In the genomic region with DNA sequence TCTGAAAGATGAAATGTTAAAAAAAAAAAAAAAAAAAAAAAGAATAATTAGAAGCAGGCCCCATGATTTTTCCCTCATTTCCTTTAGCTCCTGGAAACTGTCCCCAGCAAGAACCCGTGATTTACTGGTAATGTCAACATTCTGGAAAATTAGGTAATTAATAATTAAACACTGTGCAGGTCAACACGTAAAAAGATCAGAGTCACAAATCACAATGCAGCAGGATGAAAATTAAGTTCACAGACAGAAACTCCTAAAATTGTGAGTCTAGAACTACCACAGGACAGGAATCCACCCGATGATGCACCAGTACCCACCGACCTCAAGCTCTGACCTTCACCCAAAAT, we compare ENCODE assay signal across 8 mouse cellular contexts. TPM values are rescaled to one million over a fixed set of nuclear protein-coding genes. Genes with fewer than 3 reads are reported as not detected.
DNase-seq lines count a peak whose midpoint lies in the region; ATAC-seq and TF ChIP-seq lines count a peak whose summit lies in the region.

No protein-coding gene starts in this region.

- ATAC-seq in heart, embryonic 13.5 days (ENCODE audit: extremely low read depth, insufficient number of reproducible peaks, low FRiP score, low TSS enrichment): no peak
- ATAC-seq in hindbrain, embryonic 12.5 days (ENCODE audit: low FRiP score): no peak

- TF ChIP-seq CTCF in MEL (IDR thresholded peaks at IDR 0.05 in 2 of 3, conservative IDR thresholded peaks at IDR 0.05 in 1 of 3; ENCODE audit: control insufficient read depth in 1 of 3, insufficient read depth in 1 of 3, low read depth in 2 of 3, low read length in 3 of 3, poor library complexity in 1 of 3, severe bottlenecking in 1 of 3): no peak

- no peak for TF ChIP-seq POLR2A in MEL (IDR thresholded peaks at IDR 0.05; ENCODE audit: control insufficient read depth in 1 of 2, insufficient read depth in 1 of 2, low read depth in 1 of 2, low read length in 2 of 2, poor library complexity in 1 of 2)

- TF ChIP-seq EP300 in MEL (IDR thresholded peaks at IDR 0.05; ENCODE audit: low read depth in 1 of 2, low read length in 2 of 2): no peak

- WGBS in heart, embryonic 13.5 days: 11% methylated on average over 4 of the region's 4 CpGs
- 6% methylated on average over 4 of the region's 4 CpGs for WGBS in hindbrain, embryonic 12.5 days
- whole genome bisulfite sequencing in macrophage (ENCODE audit: missing documents): 35% methylated on average over 4 of the region's 4 CpGs

- H3K27ac ChIP-seq in heart, embryonic 13.5 days (replicated peaks): peak overlapping the region; percentile 98
- peak overlapping the region; percentile 86; the same call in 1 of the 2 replicates for H3K27ac ChIP-seq in MEL (ENCODE audit: control insufficient read depth, low read depth, low read length)
- H3K27ac ChIP-seq in hindbrain, embryonic 12.5 days: no peak overlapping the region
- H3K27ac ChIP-seq in macrophage: no peak overlapping the region

- no peaks in the 10 kb centered on the region for H3K27me3 ChIP-seq in heart, embryonic 13.5 days (replicated peaks)
- H3K27me3 ChIP-seq in MEL (ENCODE audit: control insufficient read depth in 1 of 2, insufficient read depth in 2 of 2, low read length in 2 of 2): no peaks in the 10 kb centered on the region
- no peaks in the 10 kb centered on the region for H3K27me3 ChIP-seq in hindbrain, embryonic 12.5 days

- intact Hi-C loops in heart, postnatal 36 days (cut with DNase I): loop anchor here (2.0 kb wide), 1 partner anchor 68 kb away; no protein-coding TSS in a partner anchor
- intact Hi-C loops in gastrocnemius, postnatal 36 days (cut with DNase I): loop anchor here (5.0 kb wide), 1 partner anchor 37 kb away; no protein-coding TSS in a partner anchor

- H3K9ac ChIP-seq in heart, embryonic 13.5 days: peak overlapping the region; percentile 98
- peak overlapping the region; percentile 92 for H3K9ac ChIP-seq in MEL (ENCODE audit: control insufficient read depth, low read depth, low read length, poor library complexity, severe bottlenecking)
- peak overlapping the region; percentile 94 for H3K9ac ChIP-seq in hindbrain, embryonic 12.5 days

- DNase-seq in heart, postnatal 36 days: no peak
- DNase-seq in MEL (ENCODE audit: low read depth, low spot score): no peak
- DNase-seq in MN1 (ENCODE audit: low spot score): no peak
- no peak for DNase-seq in gastrocnemius, postnatal 36 days
- no peak for DNase-seq in adrenal gland, adult 8-10 months

- TF ChIP-seq RAD21 in MEL (IDR thresholded peaks at IDR 0.05; ENCODE audit: low read depth, low read length): no peak

- peak overlapping the region; percentile 84 for H3K4me2 ChIP-seq in heart, embryonic 13.5 days
- H3K4me2 ChIP-seq in hindbrain, embryonic 12.5 days (replicated peaks): peak overlapping the region; percentile 93

- H3K79me2 ChIP-seq in MEL (ENCODE audit: control insufficient read depth, insufficient read depth, low read length, poor library complexity): peaks cover 36% of the 10 kb centered on the region
- no peaks in the 10 kb centered on the region; the same call in 1 of the 2 replicates for H3K79me2 ChIP-seq in macrophage (ENCODE audit: inconsistent target)

- H3K4me3 ChIP-seq in heart, embryonic 13.5 days: peak overlapping the region; percentile 94
- H3K4me3 ChIP-seq in MEL (ENCODE audit: control insufficient read depth in 1 of 2, insufficient read depth in 1 of 2, low read depth in 2 of 2, low read length in 2 of 2) (peak overlapping the region; percentile 82 to 86), macrophage (ENCODE audit: inconsistent target) (peak overlapping the region; percentile 39; the same call in 1 of the 2 replicates)
- H3K4me3 ChIP-seq in hindbrain, embryonic 12.5 days: peak overlapping the region; percentile 74

- peaks cover 12% of the 10 kb centered on the region; the same call in 1 of the 2 replicates for H3K36me3 ChIP-seq in heart, embryonic 13.5 days
- peaks cover 0 to 42% of the 10 kb centered on the region in 2 experiments; a peak in 2 of 4 replicates for H3K36me3 ChIP-seq in MEL (ENCODE audit: control insufficient read depth in 1 of 2, insufficient read depth in 2 of 2, low read length in 2 of 2)
- H3K36me3 ChIP-seq in hindbrain, embryonic 12.5 days: no peaks in the 10 kb centered on the region
- H3K36me3 ChIP-seq in macrophage (ENCODE audit: inconsistent target): no peaks in the 10 kb centered on the region

- peaks cover 53% of the 10 kb centered on the region for H3K4me1 ChIP-seq in heart, embryonic 13.5 days
- H3K4me1 ChIP-seq in MEL (ENCODE audit: control insufficient read depth in 1 of 2, insufficient read depth in 2 of 2, low read length in 2 of 2): peaks cover 12 to 28% of the 10 kb centered on the region in 2 experiments
- peaks cover 35% of the 10 kb centered on the region for H3K4me1 ChIP-seq in hindbrain, embryonic 12.5 days

- H3K9me3 ChIP-seq in heart, embryonic 13.5 days: no peaks in the 10 kb centered on the region
- H3K9me3 ChIP-seq in MEL (replicated peaks; ENCODE audit: insufficient read depth, low read length): no peaks in the 10 kb centered on the region
- no peaks in the 10 kb centered on the region for H3K9me3 ChIP-seq in hindbrain, embryonic 12.5 days (replicated peaks)

TF ChIP-seq in MEL, 35 proteins besides CTCF, POLR2A, EP300 and RAD21:
- no peak for TF ChIP-seq TBP (IDR thresholded peaks at IDR 0.05; ENCODE audit: low read depth, low read length)
- TF ChIP-seq NELFE (IDR thresholded peaks at IDR 0.05; ENCODE audit: low read depth, low read length): no peak
- TF ChIP-seq ZKSCAN1 (IDR thresholded peaks at IDR 0.05; ENCODE audit: low read depth, low read length): no peak
- TF ChIP-seq BHLHE40 (IDR thresholded peaks at IDR 0.05; ENCODE audit: borderline replicate concordance, low read depth, low read length): no peak
- TF ChIP-seq CHD1 (IDR thresholded peaks at IDR 0.05; ENCODE audit: low read depth, low read length): 0 out of 2 replicates have a peak, but pooled peaks have one; percentile 16
- TF ChIP-seq USF1 (IDR thresholded peaks at IDR 0.05; ENCODE audit: low read depth, low read length): no peak
- no peak for TF ChIP-seq MAZ (IDR thresholded peaks at IDR 0.05; ENCODE audit: low read depth, low read length)

RNA-seq across cellular contexts. Expression of gene Arhgef12, which starts 2.5 kb away (rescaled TPM):
- polyA plus RNA-seq in heart, embryonic 13.5 days (2015; fragmentation: Nextera tagmentation; extraction: Ambion mirVana): 9.2 and 9.7 TPM in 2 replicates
- 100 to 1,000 TPM; 154 to 160 TPM for total RNA-seq in heart, postnatal 36 days (2021)
- total RNA-seq in MEL (2012; rRNA removed): 11.8 and 14.8 TPM in 2 replicates
- polyA plus RNA-seq in MEL (2012; ENCODE audit: insufficient read depth in 1 of 2, insufficient read length in 2 of 2, low read depth in 1 of 2, low replicate concordance in 2 of 2, missing spikeins in 1 of 2) (10 to 100 TPM; 14.7 to 33.5 TPM), macrophage (2018) (6.9 to 14.1 TPM (median 12.5 TPM) in 3 replicates)
- polyA plus RNA-seq in hindbrain, embryonic 12.5 days (2016; fragmentation: Nextera tagmentation; extraction: Ambion mirVana): 16.1 and 18.5 TPM in 2 replicates
- total RNA-seq in macrophage (2018; cell fraction: chromatin; rRNA removed): 10 to 100 TPM; 20.9 to 83.3 (median 53.7) TPM
- 10 to 100 TPM in 21 of 26 experiments, 1 to 10 TPM in 5; 8.0 to 27.5 (median 15.8) TPM for total RNA-seq in macrophage (2018; cell fraction: cytosol; rRNA removed)
- total RNA-seq in macrophage (2018; cell fraction: nucleus; rRNA removed): 10 to 100 TPM; 13.4 to 43.7 (median 24.1) TPM
- 10 to 100 TPM; 44.9 to 45.2 TPM for total RNA-seq in gastrocnemius, postnatal 36 days (2021)
- total RNA-seq in adrenal gland, adult 8-10 months (2022): 100 to 1,000 TPM; 132 to 178 (median 164) TPM

RNA-seq across cellular contexts. Expression of gene Tmem136, which starts 11.9 kb away (rescaled TPM):
- polyA plus RNA-seq in heart, embryonic 13.5 days (2015; fragmentation: Nextera tagmentation; extraction: Ambion mirVana): 12.8 and 12.9 TPM in 2 replicates
- total RNA-seq in heart, postnatal 36 days (2021): 1 to 10 TPM; 6.1 to 9.1 TPM
- total RNA-seq in MEL (2012; rRNA removed): 0.42 and 0.62 TPM in 2 replicates
- 1 to 10 TPM in 1 of 2 experiments, not detected in 1; 2.0 TPM for polyA plus RNA-seq in MEL (2012; ENCODE audit: insufficient read depth in 1 of 2, insufficient read length in 2 of 2, low read depth in 1 of 2, low replicate concordance in 2 of 2, missing spikeins in 1 of 2)
- 10.7 and 13.7 TPM in 2 replicates for polyA plus RNA-seq in hindbrain, embryonic 12.5 days (2016; fragmentation: Nextera tagmentation; extraction: Ambion mirVana)
- under 1 TPM in 1 of 26 experiments, not detected in 25; 0.19 TPM for total RNA-seq in macrophage (2018; cell fraction: chromatin; rRNA removed)
- not detected for total RNA-seq in macrophage (2018; cell fraction: cytosol; rRNA removed)
- not detected for total RNA-seq in macrophage (2018; cell fraction: nucleus; rRNA removed)
- polyA plus RNA-seq in macrophage (2018): not detected in 3 replicates
- total RNA-seq in gastrocnemius, postnatal 36 days (2021): 1 to 10 TPM; 1.1 to 3.2 TPM
- 10 to 100 TPM in 2 of 4 experiments, 1 to 10 TPM in 2; 6.6 to 15.3 (median 11.1) TPM for total RNA-seq in adrenal gland, adult 8-10 months (2022)

Comparison
In these comparisons a context has a peak if more than half of its experiments do, and no peak if none do; other contexts are left out.
1. H3K27ac ChIP-seq: peak in heart, embryonic 13.5 days (single experiment) and MEL (single experiment); none in hindbrain, embryonic 12.5 days (single experiment) and macrophage (single experiment).
2. H3K4me3 ChIP-seq: peak in every context shown above with its lines; median percentile 94 in heart, embryonic 13.5 days; 84 in MEL; 74 in hindbrain, embryonic 12.5 days; 39 in macrophage.
3. Peak in every context shown above with its lines, with median percentiles within 50 percentile points of each other: H3K9ac ChIP-seq.